Mouse (Mus musculus): Measurements from ENCODE around the gene Gm4778. TPM values are rescaled to one million over a fixed set of nuclear protein-coding genes. Genes with fewer than 3 reads are reported as not detected.
"Not testable (repeated sequence)": the region's sequence is repeated elsewhere in the genome, so short reads cannot be mapped to it uniquely, and the experiment has no call there.

Gene Gm4778
- total RNA-seq (2021), result not detected
- long read RNA-seq, result 0 reads

DNA sequence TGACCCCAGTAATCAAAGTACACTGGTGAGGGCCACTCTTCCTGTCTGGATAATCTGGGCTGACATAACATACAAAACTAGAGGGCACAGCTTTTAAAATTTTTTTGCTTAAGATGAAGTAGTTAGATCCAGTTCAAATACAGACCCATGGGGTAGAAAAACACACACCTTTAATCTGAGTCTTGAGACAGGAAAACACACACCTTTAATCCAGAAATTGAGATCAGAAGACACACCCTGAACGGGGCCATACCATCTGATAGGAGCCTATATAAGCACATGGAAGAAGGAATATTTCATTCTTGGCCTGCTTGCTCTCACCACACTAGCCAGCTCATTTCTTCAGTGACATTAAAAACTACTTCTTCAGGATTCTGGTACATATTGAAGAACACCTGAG, at the start of gene Gm4778:
Gene Gm4778 (plus strand): TSS at position 301 of the 400 bp plus-strand sequence.
- not testable (repeated sequence) for DNase-seq (ENCODE audit: low spot score in 2 of 2)

DNA sequence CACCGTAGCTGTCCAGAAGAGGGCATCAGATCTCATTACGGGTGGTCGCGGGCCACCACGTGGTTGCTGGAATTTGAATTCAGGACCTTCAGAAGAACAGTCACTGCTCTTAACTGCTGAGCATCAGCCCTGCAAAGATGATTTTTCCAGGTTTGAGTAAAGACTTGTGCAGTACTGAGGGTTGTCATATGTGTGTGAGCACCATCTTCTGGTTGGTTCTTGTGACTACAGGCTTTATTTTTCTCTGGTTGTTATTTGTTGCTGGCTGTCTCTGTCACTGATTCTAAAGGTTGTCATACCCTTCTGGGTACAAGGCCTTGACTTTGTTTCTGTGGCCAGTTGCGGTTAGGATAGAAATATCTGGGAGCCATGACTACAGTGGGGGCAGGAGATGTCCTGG, 3.2 kb upstream of the Gm4778 start:
- peak; percentile 4 to 50 for DNase-seq (ENCODE audit: low spot score in 2 of 2)

DNA sequence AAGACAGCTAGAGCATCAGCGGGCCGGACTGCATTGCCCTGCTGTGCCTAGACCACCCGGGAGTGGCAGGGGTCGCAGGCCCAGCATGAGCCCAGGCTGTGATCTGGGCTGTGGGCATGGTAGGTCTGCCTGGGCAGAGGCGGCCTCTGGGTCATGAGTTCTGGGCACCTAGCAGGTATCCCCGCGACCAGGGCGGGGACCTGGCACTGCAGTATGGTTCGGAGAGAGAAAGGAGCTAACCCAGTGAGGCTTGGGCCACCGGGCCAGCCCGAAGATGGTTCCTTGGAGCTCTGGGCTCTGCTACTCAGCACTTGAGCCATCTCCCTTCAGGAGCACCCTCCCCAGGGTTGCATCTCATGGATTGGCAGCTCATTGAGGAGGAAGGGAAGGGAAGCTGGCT, 12.2 kb downstream of the Gm4778 start:
- DNase-seq (ENCODE audit: low spot score in 2 of 2), result no peak

DNA sequence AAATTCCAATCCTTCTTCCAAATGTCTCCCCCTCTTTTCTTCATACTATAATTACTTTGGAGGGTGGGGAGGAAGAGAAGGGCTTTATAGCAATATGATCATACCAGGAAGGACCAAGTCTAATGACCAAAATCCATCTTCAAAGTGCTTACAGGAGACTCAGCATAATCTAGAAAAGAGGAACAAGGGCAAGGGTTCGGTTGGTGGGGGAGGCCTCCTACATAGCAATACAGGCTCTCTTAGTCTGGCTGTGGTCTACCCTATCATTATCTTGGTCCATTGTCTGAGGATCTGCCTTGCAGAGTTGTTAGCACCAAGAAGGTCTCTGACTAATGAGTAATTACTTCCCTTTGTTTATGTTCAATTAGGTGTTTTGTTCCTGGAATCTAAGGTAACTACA, 41.6 kb downstream of the Gm4778 start:
- DNase-seq (ENCODE audit: low spot score in 2 of 2), result no peak

DNA sequence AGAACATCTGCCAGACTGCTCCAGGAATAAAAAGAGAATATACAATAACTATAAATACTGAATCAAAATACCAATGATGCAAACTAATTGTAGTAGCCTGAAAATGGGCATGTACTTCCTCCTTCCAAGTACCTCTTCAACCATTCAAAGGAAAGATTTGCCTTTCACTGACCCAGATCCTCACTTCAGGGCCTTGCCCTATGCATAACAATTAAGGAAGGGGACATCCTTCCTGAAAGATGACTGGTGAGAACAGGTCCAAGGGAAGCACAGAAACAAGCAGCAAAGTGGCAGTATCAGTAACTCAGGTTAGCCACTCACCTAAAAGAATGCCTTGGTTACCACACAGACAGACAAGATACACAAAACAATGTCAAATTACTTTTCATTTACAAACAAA, 43.1 kb downstream of the Gm4778 start:
- DNase-seq (ENCODE audit: low spot score in 2 of 2), result no peak

DNA sequence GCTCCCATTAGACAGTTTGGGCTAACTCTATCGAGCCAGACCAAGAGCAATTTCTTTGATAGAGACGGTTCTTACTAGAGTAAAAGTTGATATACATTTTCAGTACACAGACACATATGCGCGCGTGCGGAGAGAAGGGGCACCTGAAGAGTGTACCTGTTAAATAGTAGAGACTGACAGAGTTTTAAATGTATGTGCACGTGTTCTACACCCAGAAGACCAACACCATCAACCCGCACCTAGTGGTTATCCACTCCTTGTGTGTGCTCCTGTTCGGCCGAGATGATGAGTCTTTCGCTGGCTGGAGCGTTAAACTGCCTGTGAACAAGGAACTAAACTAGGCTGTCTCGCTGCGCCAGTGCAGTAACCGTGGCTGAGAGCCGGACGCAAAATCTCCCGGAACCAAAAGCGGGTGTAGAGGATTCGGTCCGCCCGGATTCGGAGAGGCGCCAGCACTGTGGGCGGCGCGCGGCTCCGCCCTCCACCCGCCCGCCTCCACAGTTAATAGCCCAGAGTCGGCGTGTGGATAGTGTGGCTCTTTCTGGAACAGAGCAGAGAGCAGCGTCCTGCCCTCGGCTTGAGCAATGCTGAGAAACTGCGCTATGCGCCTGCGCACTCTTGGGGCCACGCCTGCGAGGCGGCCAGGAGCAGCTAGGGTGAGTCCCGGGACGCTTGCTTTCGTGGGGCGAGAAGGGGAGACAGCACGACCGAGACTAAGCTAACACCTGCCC, 46.0 kb downstream of the Gm4778 start, which contains the start of gene Them4:
Gene Them4 (plus strand): TSS at position 457 of the 731 bp plus-strand sequence.
- DNase-seq (ENCODE audit: low spot score in 2 of 2), result peak; percentile 87 to 95

DNA sequence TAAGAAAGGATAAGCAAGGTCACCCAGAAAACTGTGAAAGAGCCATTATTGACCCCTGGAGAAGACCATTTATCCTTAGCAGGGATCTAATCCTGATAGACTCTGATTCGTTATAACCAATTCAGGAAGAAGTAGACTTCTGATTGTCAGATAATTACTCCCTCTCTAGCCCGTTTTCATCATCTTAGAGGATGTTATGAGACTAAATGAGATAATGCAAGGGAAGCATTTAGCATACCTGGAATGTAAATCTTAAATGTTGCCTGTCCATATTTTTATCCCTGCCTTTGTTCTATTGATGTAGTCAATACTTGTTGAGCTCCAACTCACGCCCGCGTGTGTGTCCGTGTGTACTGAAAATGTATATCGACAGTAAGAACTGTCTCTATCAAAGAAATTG, 46.7 kb downstream of the Gm4778 start:
- peak in 1 of 2 experiments; percentile 20 for DNase-seq (ENCODE audit: low spot score in 2 of 2)

DNA sequence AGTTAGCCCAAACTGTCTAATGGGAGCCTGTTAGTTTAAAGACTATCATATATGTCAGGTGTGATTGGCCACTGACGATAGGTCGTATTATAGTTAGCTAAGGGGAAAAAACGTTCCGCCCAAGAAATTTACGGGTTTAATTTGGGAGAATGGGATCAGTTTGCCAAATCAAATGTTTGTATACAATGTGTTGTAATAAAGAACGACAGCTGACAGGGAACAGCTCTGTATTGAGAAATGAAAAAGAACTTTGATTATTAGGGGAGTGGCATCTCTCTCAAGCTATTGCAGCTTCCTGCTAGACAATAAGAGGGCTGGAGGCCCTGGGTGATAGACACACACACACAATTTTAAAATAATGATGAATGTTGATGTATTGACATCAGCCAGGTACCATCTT, 47.1 kb downstream of the Gm4778 start:
- DNase-seq (ENCODE audit: low spot score in 2 of 2), result no peak

DNA sequence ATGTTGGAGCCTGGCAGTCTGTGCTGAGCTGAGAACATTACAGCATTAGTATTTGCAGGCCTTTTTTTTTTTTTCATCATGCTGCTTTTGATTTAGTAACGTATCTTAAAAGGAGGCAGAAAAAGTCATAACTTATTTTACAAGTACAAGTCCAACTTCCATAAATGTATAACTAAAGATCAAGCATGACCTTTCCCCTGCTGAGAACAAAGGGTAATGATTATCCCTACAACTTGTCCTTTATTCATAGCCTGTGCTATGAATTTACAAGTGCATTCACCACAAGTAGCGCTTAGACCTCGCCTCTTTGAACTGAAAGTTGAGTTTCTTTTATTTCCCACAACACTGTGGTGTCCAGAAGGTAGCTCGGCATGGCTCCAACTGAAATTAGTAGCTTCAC, 47.5 kb downstream of the Gm4778 start:
- no peak for DNase-seq (ENCODE audit: low spot score in 2 of 2)

Other genes with a start within 250 kb of the Gm4778 start
- gene Gm9125, start 209.2 kb upstream of the Gm4778 start, total RNA-seq (2021), result not detected
- gene Gm10697, start 191.4 kb upstream of the Gm4778 start, total RNA-seq (2021), result not detected
- not detected for gene Gm10696, start 85.8 kb upstream of the Gm4778 start, total RNA-seq (2021)
- not detected for gene Gm5286, start 67.3 kb upstream of the Gm4778 start, total RNA-seq (2021)
- 10 to 100 TPM; 23.8 to 27.2 TPM for gene Them4, start 46.1 kb downstream of the Gm4778 start, total RNA-seq (2021)
- not detected for gene Them5, start 78.1 kb downstream of the Gm4778 start, total RNA-seq (2021)
- gene C2cd4d, start 98.4 kb downstream of the Gm4778 start, total RNA-seq (2021), result under 1 TPM; 0.57 to 0.76 TPM
- gene Rorc, start 108.8 kb downstream of the Gm4778 start, total RNA-seq (2021), result 1 to 10 TPM; 2.0 to 2.6 TPM
- gene Lingo4, start 134.5 kb downstream of the Gm4778 start, total RNA-seq (2021), result under 1 TPM; 0.74 to 0.87 TPM
- gene Tdrkh, start 149.2 kb downstream of the Gm4778 start, total RNA-seq (2021), result 10 to 100 TPM; 41.9 to 45.3 TPM
- 10 to 100 TPM; 42.5 to 43.0 TPM for gene Mrpl9, start 179.3 kb downstream of the Gm4778 start, total RNA-seq (2021)
- gene Oaz3, start 179.9 kb downstream of the Gm4778 start, total RNA-seq (2021), result not detected
- gene Celf3, start 214.3 kb downstream of the Gm4778 start, total RNA-seq (2021), result 100 to 1,000 TPM; 167 to 185 TPM
- 1 to 10 TPM; 6.5 to 9.6 TPM for gene Riiad1, start 216.3 kb downstream of the Gm4778 start, total RNA-seq (2021)

Measured in layer of hippocampus, adult 18-20 months (tissue).